Mouse (Mus musculus): ENCODE measurements around the gene Ano1. TPM values are rescaled to one million over a fixed set of nuclear protein-coding genes. Genes with fewer than 3 reads are reported as not detected.

The Ano1 gene
- polyA plus RNA-seq, 1 experiment from 2014 or later: 5.6 TPM

- no peak overlapping the region for H3K4me3 ChIP-seq
- no peaks in the 10 kb centered on the region for H3K4me1 ChIP-seq
- no peak overlapping the region for H3K27ac ChIP-seq
- H3K9me3 ChIP-seq: no peaks in the 10 kb centered on the region
- H3K27me3 ChIP-seq: no peaks in the 10 kb centered on the region
- H3K4me2 ChIP-seq (replicated peaks): no peak overlapping the region
- H3K36me3 ChIP-seq: no peaks in the 10 kb centered on the region
- WGBS: 39% methylated on average over 5 of the region's 5 CpGs
- ATAC-seq (ENCODE audit: low FRiP score, low read depth): 0 out of 2 replicates have a peak, but pooled peaks have one; percentile 20
- no peak overlapping the region for H3K9ac ChIP-seq
Observed at GRCm38 (mm10) chr7:144781337-144781736, 29.6 kb upstream of the Ano1 start.

GRCm38 (mm10) chr7:144780190-144780589 is 28.4 kb upstream of the Ano1 start:
- H3K9me3 ChIP-seq: no peaks in the 10 kb centered on the region
- H3K36me3 ChIP-seq: no peaks in the 10 kb centered on the region
- no peak for ATAC-seq (ENCODE audit: low FRiP score, low read depth)
- no peak overlapping the region for H3K27ac ChIP-seq
- H3K4me1 ChIP-seq: 0 out of 2 replicates have a peak, but pooled peaks cover 3% of the 10 kb centered on the region
- 61% methylated on average over 8 of the region's 8 CpGs for WGBS
- no peak overlapping the region for H3K9ac ChIP-seq
- 0 out of 2 replicates have a peak, but pooled peaks cover 4% of the 10 kb centered on the region for H3K27me3 ChIP-seq
- H3K4me3 ChIP-seq: no peak overlapping the region
- H3K4me2 ChIP-seq (replicated peaks): no peak overlapping the region

GRCm38 (mm10) chr7:144779691-144780090 is 27.9 kb upstream of the Ano1 start:
- Histone ChIP-seq H3K4me1 (0 out of 2 replicates have a peak, but pooled peaks cover 3% of the 10 kb centered on the region), H3K27me3 (0 out of 2 replicates have a peak, but pooled peaks cover 4% of the 10 kb centered on the region), H3K9ac (no peak overlapping the region), H3K9me3 (no peaks in the 10 kb centered on the region), H3K27ac (no peak overlapping the region), H3K4me2 (replicated peaks) (no peak overlapping the region), H3K36me3 (no peaks in the 10 kb centered on the region), H3K4me3 (no peak overlapping the region)
- 72% methylated on average over 2 of the region's 2 CpGs for WGBS
- no peak for ATAC-seq (ENCODE audit: low FRiP score, low read depth)

- Histone ChIP-seq H3K4me3 (no peak overlapping the region), H3K4me2 (replicated peaks) (no peak overlapping the region), H3K36me3 (no peaks in the 10 kb centered on the region), H3K9me3 (no peaks in the 10 kb centered on the region), H3K27ac (no peak overlapping the region), H3K9ac (no peak overlapping the region), H3K4me1 (0 out of 2 replicates have a peak, but pooled peaks cover 3% of the 10 kb centered on the region), H3K27me3 (0 out of 2 replicates have a peak, but pooled peaks cover 4% of the 10 kb centered on the region)
- WGBS: 55% methylated on average over 4 of the region's 4 CpGs
- ATAC-seq (ENCODE audit: low FRiP score, low read depth): no peak
Observed at GRCm38 (mm10) chr7:144777805-144778204, 26.0 kb upstream of the Ano1 start.

- Histone ChIP-seq H3K27me3 (0 out of 2 replicates have a peak, but pooled peaks cover 4% of the 10 kb centered on the region), H3K36me3 (no peaks in the 10 kb centered on the region), H3K9ac (no peak overlapping the region), H3K4me2 (replicated peaks) (no peak overlapping the region), H3K4me1 (0 out of 2 replicates have a peak, but pooled peaks cover 3% of the 10 kb centered on the region), H3K27ac (no peak overlapping the region), H3K9me3 (no peaks in the 10 kb centered on the region), H3K4me3 (no peak overlapping the region)
- no peak for ATAC-seq (ENCODE audit: low FRiP score, low read depth)
- WGBS: 44% methylated on average over 6 of the region's 6 CpGs
Observed at GRCm38 (mm10) chr7:144775804-144776447, 24.2 kb upstream of the Ano1 start.

- no peak overlapping the region for H3K9ac ChIP-seq
Observed at GRCm38 (mm10) chr7:144775214-144775613, 23.4 kb upstream of the Ano1 start.

GRCm38 (mm10) chr7:144774283-144774682 is 22.5 kb upstream of the Ano1 start:
- no peak overlapping the region for H3K27ac ChIP-seq
- 0 out of 2 replicates have a peak, but pooled peaks cover 4% of the 10 kb centered on the region for H3K27me3 ChIP-seq
- no peak overlapping the region for H3K9ac ChIP-seq
- H3K36me3 ChIP-seq: no peaks in the 10 kb centered on the region
- ATAC-seq (ENCODE audit: low FRiP score, low read depth): no peak
- H3K4me3 ChIP-seq: no peak overlapping the region
- peaks cover 15% of the 10 kb centered on the region for H3K4me1 ChIP-seq
- 75% methylated on average over 2 of the region's 2 CpGs for WGBS
- H3K4me2 ChIP-seq (replicated peaks): no peak overlapping the region
- H3K9me3 ChIP-seq: no peaks in the 10 kb centered on the region

More at GRCm38 (mm10) chr7:144775214-144775613, 23.4 kb upstream of the Ano1 start:
- Histone ChIP-seq H3K4me3 (no peak overlapping the region), H3K27ac (no peak overlapping the region), H3K27me3 (0 out of 2 replicates have a peak, but pooled peaks cover 4% of the 10 kb centered on the region), H3K9me3 (no peaks in the 10 kb centered on the region), H3K4me2 (replicated peaks) (no peak overlapping the region), H3K36me3 (no peaks in the 10 kb centered on the region), H3K4me1 (peaks cover 6% of the 10 kb centered on the region; the same call in 1 of the 2 replicates)
- WGBS: 77% methylated on average over 3 of the region's 3 CpGs
- ATAC-seq (ENCODE audit: low FRiP score, low read depth): no peak

GRCm38 (mm10) chr7:144770116-144770515 is 18.3 kb upstream of the Ano1 start:
- Histone ChIP-seq H3K27ac (no peak overlapping the region), H3K9ac (no peak overlapping the region), H3K36me3 (no peaks in the 10 kb centered on the region), H3K4me3 (no peak overlapping the region), H3K27me3 (no peaks in the 10 kb centered on the region), H3K4me2 (replicated peaks) (peak overlapping the region; percentile 21; the same call in 1 of the 2 replicates), H3K4me1 (peaks cover 12% of the 10 kb centered on the region), H3K9me3 (0 out of 2 replicates have a peak, but pooled peaks cover 3% of the 10 kb centered on the region)
- WGBS: 15% methylated on average over 3 of the region's 3 CpGs
- ATAC-seq (ENCODE audit: low FRiP score, low read depth): no peak

GRCm38 (mm10) chr7:144769434-144770080 is 17.8 kb upstream of the Ano1 start:
- Histone ChIP-seq H3K4me1 (peaks cover 12% of the 10 kb centered on the region), H3K27me3 (no peaks in the 10 kb centered on the region), H3K9ac (no peak overlapping the region), H3K36me3 (no peaks in the 10 kb centered on the region), H3K4me3 (no peak overlapping the region), H3K9me3 (0 out of 2 replicates have a peak, but pooled peaks cover 3% of the 10 kb centered on the region), H3K27ac (no peak overlapping the region; the same call in 1 of the 2 replicates), H3K4me2 (replicated peaks) (peak overlapping the region; percentile 21; the same call in 1 of the 2 replicates)
- no peak for ATAC-seq (ENCODE audit: low FRiP score, low read depth)
- WGBS: 19% methylated on average over 9 of the region's 9 CpGs

GRCm38 (mm10) chr7:144768845-144769244 is 17.1 kb upstream of the Ano1 start:
- no peak for ATAC-seq (ENCODE audit: low FRiP score, low read depth)
- H3K27me3 ChIP-seq: no peaks in the 10 kb centered on the region
- H3K36me3 ChIP-seq: no peaks in the 10 kb centered on the region
- 96% methylated on average over 1 of the region's 1 CpGs for WGBS
- peaks cover 12% of the 10 kb centered on the region for H3K4me1 ChIP-seq
- no peak overlapping the region for H3K27ac ChIP-seq
- no peak overlapping the region for H3K4me2 ChIP-seq (replicated peaks)
- 0 out of 2 replicates have a peak, but pooled peaks cover 3% of the 10 kb centered on the region for H3K9me3 ChIP-seq
- no peak overlapping the region for H3K4me3 ChIP-seq
- no peak overlapping the region for H3K9ac ChIP-seq

- Histone ChIP-seq H3K9ac (no peak overlapping the region), H3K27ac (no peak overlapping the region), H3K36me3 (no peaks in the 10 kb centered on the region), H3K4me2 (replicated peaks) (no peak overlapping the region), H3K9me3 (0 out of 2 replicates have a peak, but pooled peaks cover 3% of the 10 kb centered on the region), H3K4me1 (peaks cover 7% of the 10 kb centered on the region), H3K4me3 (no peak overlapping the region), H3K27me3 (no peaks in the 10 kb centered on the region)
- no peak for ATAC-seq (ENCODE audit: low FRiP score, low read depth)
- WGBS: 71% methylated on average over 11 of the region's 11 CpGs
Observed at GRCm38 (mm10) chr7:144764537-144765282, 12.9 kb upstream of the Ano1 start.

Measured in limb, embryonic 13.5 days (tissue).